Mouse (Mus musculus): Measurements from ENCODE around the gene Polr2a.
A peak's percentile ranks its signal among the peaks of the same experiment; 100 is the strongest.

Gene Polr2a

DNA sequence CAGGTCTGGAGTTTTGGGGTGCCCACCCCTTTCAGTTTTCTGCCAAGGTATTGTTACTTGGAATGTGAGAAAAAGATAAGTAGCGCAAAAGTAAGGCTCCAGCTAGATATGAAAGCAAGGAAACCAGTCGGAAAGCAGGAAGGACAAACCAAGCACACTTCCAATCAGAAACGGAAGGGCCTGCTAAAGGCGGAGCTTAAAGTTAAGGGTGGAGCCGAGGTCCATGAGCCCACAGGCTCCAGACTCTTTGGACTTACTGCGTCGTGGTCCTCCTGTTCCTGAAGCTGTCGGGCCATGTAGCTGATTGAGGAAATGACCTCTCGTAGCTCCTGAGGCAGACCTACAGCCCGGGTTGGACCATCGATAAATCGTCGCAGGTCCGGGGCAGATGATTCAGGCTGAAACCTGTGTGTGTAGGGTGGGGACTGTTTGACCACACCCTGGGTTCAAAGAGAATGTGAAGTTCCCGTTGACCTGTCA lies 26.4 kb upstream of the Polr2a start:
- no peak for DNase-seq (ENCODE audit: extremely low read depth, insufficient read length, low spot score)

DNA sequence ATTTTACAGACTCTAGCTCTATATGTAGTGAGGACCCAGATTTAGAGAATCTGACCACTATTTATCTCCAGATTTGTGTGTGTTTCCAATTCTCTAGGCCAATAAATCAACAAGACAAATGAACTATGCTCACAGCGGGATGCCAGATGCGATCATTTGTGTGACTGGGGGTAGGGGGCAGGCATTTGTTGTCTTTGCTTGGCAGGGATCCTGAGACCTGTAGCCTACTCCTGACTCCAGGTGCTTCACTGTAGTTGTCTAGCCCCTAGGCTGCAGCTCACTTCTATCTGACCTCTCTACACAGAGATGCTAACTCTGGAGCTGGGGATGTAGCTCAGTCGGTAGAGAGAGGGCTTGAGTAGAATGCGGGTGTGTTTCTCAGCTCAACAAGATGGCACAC lies 23.4 kb upstream of the Polr2a start:
- DNase-seq (ENCODE audit: extremely low read depth, insufficient read length, low spot score): no peak

- no peak for DNase-seq (ENCODE audit: extremely low read depth, insufficient read length, low spot score)
Observed at GRCm38 (mm10) chr11:69778985-69779384, 20.5 kb upstream of the Polr2a start.

DNA sequence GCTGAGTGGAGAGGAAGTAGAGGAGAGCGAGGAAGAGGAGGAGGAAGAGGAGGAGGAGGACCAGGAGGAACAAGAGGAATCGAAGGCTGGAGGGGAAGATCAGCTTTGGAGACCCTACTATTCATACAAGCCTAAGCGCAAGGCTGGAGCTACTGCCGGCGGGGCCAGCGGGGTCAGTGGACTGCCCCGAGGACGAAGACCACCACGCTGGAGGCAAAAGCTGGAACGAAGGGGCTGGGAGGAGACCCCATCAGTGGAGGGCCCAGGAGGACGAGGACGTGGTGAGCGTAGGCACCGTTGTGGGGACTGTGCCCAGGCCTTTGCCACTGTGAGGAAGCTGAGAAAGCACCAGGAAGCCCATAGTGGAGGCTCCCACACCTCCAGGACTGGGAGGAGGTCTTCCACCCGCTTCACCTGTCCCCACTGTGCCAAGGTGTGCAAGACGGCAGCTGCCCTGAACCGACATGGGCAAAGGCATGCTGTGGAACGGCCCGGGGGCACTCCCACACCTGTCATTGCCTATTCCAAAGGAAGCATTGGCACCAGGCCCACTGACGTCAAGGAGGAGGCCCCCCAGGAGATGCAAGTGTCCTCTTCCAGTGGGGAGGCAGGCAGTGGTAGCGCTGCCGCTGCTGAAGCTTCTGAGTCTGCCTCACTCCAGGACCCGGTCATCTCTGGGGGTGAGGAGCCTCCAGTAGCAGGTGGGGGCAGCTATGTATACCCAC lies 20.0 kb upstream of the Polr2a start:
- no peak for DNase-seq (ENCODE audit: extremely low read depth, insufficient read length, low spot score)

DNA sequence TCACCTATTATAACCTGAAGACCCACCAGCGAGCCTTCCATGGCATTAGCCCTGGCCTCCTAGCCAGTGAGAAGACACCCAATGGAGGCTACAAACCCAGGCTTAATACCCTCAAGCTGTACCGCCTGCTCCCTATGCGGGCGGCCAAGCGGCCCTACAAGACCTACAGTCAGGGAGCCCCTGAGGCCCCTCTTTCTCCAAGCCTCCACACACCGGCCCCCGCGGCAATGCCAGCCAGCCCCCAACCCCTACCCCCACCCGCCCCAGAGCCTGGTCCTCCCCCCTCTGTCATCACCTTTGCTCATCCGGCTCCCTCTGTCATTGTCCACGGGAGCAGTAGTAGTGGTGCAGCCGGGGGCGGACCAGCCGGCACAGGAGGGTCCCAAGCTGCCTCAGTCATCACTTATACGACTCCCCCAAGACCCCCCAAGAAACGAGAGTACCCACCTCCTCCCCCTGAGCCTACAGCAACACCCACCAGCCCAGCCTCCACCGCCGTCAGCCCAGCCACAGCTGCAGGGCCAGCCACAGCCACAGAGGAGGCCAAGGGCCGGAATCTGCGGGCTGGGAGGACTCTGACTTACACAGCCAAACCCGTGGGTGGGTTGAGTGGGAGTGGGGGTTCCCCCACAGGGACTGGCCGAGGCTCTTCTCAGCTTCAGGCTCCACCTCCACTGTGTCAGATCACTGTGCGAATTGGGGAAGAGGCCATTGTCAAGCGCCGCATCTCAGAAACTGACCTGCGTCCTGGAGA lies 19.2 kb upstream of the Polr2a start:
- DNase-seq (ENCODE audit: extremely low read depth, insufficient read length, low spot score): no peak

GRCm38 (mm10) chr11:69776488-69776887 lies 18.1 kb upstream of the Polr2a start:
- DNase-seq (ENCODE audit: extremely low read depth, insufficient read length, low spot score): no peak

DNA sequence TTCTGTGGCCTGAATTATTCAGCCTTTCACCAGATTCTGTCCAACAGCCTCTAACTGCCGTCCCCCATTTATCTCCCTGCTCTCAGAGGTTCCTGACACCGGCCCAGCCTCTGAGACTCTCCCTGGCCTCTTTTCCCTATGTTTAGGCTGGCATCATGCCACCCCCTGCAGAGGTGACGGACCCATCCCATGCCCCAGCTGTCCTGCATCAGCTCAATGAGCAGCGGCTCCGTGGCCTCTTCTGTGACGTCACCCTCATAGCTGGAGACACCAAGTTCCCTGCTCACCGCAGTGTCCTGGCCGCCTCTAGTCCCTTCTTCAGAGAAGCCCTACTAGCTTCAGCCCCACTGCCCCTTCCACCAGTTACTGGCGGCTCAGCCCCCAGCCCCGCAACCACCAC lies 17.3 kb upstream of the Polr2a start:
- DNase-seq (ENCODE audit: extremely low read depth, insufficient read length, low spot score): no peak

DNA sequence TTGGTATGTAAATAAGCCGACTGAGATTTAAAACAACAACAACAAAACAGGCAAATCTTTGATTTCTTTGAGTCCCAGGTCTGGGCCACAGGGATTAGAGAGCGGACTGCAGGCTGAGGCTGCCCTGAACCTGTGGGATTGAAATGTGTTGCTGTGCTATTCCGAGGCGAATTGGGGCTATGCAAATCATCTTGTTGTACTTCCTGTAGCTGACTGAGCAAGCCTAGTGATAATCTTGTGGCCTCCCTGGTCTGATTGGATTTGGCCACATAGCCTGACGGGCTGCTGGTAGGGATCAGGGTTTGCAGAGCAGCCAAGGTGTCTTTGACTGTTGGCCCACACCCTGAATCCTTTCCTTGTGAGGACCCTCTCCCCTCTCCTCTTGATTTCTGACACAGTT lies 16.5 kb upstream of the Polr2a start:
- no peak for DNase-seq (ENCODE audit: extremely low read depth, insufficient read length, low spot score)

- DNase-seq (ENCODE audit: extremely low read depth, insufficient read length, low spot score): no peak
Observed at GRCm38 (mm10) chr11:69767625-69767909, 9.1 kb upstream of the Polr2a start.

GRCm38 (mm10) chr11:69766872-69767624 lies 8.6 kb upstream of the Polr2a start:
- DNase-seq (ENCODE audit: extremely low read depth, insufficient read length, low spot score): no peak

DNA sequence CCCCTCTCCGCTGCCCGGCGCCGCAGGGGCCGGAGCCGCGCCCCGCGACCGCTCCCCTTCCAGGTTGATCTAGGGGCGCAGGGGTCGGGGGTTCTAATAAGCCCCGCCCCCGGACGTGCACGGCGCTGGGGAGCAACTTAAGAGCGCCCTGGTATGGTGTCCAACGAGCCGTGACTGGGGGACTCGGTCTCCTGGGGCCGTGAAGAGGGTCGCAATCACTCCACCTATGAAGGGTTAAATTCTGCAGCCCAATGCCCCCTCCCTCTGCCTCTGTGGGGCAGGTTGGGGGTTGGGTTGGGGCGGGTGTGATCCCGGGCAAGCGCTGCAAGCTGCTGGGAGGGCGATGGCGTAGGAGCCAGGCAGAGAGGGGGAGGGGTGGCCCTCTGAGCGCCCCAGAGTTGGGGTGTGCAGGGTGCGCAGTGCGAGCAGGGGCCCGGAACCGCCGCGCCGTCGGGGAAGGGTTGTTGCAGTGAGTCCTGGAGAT lies 7.7 kb upstream of the Polr2a start:
- peak; percentile 78 for DNase-seq (ENCODE audit: extremely low read depth, insufficient read length, low spot score)

- peak; percentile 52 for DNase-seq (ENCODE audit: extremely low read depth, insufficient read length, low spot score)
Observed at GRCm38 (mm10) chr11:69765221-69766125, 7.0 kb upstream of the Polr2a start, which contains the start of gene Zbtb4. TSS of gene Zbtb4 (plus strand) at chr11:69765912.

DNA sequence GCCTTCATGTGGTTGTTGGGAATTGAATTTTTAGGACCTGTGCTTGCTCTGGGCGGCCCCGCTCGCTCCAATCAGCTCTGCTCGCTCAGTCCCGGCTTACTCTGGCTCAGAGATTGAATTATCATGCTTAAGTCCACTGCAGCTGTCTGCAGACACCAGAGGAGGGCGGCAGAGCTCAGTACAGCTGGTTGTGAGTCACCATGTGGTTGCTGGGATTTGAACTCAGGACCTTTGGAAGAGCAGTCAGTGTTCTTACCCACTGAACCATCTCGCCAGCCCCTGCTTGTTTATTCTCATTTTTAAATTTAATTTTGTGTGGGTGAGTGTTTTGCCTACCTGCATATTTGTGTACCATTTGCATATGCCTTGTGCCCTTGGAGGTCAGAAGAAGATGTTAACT lies 5.1 kb upstream of the Polr2a start:
- DNase-seq (ENCODE audit: extremely low read depth, insufficient read length, low spot score): peak; percentile 49

GRCm38 (mm10) chr11:69761868-69762267 lies 3.4 kb upstream of the Polr2a start, which contains the start of gene Slc35g3:
TSS of gene Slc35g3 (minus strand) at chr11:69761968.
- DNase-seq (ENCODE audit: extremely low read depth, insufficient read length, low spot score): no peak

DNA sequence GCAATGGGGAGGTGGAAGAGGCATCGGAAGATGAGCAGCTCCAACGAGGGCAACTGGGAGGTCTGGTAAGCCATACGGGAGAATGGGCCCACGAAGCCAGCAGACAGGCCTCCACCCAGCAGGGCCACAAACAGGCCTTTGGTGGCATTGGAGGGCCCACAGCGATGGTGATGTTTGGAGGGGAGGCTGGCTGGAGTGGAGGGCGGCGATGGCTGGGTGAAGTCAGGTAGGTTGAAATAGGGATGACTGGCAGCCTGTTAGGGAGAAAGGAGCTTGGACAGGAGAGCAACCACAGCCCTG lies 2.4 kb upstream of the Polr2a start:
- no peak for DNase-seq (ENCODE audit: extremely low read depth, insufficient read length, low spot score)

- no peak for DNase-seq (ENCODE audit: extremely low read depth, insufficient read length, low spot score)
Observed at GRCm38 (mm10) chr11:69760160-69760900, 1.9 kb upstream of the Polr2a start.

DNA sequence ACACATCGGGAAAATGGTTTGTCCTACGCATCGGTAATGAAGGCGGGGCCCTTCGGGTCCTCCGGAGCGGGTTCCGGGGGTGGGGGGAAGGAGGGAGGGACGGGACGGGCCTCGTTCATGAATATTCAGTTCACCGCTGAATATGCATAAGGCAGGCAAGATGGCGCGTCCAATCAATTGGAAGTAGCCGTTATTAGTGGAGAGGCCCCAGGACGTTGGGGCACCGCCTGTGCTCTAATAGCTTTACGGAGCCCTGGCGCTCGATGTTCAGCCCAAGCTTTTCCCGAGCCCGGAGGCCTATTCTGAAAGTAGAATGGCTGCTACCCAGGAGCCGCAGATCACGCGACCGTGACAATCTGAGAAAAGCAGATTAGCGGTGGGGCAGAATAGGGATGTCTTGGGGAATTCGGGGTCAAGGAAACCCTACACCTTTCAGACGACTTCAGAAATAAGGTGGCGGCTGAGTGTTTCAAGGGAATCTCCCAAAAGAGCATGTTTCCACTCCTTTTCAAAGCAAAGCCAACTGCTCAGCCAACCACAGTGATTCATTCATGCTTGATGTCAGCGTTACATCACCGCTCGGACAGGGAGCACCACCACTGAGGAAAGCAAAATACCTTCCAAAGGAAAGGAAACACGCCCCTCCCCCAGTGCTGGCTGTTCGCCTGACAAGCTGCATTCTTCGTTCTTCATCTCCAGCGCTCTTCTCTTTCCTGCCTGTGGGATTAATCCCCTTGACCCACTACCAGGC lies 709 bp upstream of the Polr2a start:
- DNase-seq (ENCODE audit: extremely low read depth, insufficient read length, low spot score): peak; percentile 91

DNA sequence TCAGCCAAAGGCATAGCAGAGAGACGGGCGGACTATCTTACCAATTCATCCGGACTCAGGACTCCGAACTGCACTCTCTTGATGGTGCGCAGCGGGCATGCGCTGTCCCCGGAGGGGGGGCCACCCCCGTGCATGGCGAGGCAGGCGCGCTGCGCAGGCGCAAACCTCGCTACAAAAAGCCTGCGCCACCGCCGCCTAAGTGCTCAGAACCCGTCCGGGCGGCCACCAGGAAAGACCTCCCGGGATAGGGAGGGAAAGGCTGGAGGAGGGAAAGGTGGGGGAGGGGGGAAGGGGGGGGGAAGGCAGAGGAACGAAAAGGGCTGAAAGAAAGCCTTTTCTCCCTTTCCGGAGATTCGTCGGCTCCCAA lies 364 bp downstream of the Polr2a start:
- DNase-seq (ENCODE audit: extremely low read depth, insufficient read length, low spot score): peak; percentile 97
